Mouse (Mus musculus): ENCODE measurements around the gene Olfr78. TPM values are rescaled to one million over a fixed set of nuclear protein-coding genes. Genes with fewer than 3 reads are reported as not detected.

Olfr78 gene
- total RNA-seq (2014; rRNA removed): 0.78 TPM in 1 of 2 replicates, not detected in the other
- 0.10 and 0.15 TPM in 2 replicates for polyA plus RNA-seq (2015; fragmentation: Nextera tagmentation; extraction: Ambion mirVana)

- H3K27ac ChIP-seq: no peak within 1 kb of the TSS
- ATAC-seq: no peak
Measured at GRCm38 (mm10) chr7:102759266-102759665, at the start of gene Olfr78, which contains the start of gene Olfr560. TSS of gene Olfr78 (minus strand) at chr7:102759471. TSS of gene Olfr560 (minus strand) at chr7:102759366.

GRCm38 (mm10) chr7:102803180-102803579 is 43.9 kb upstream of the Olfr78 start, which contains the start of gene Olfr564:
TSS of gene Olfr564 (plus strand) at chr7:102803480.
- H3K4me2 ChIP-seq (ENCODE audit: low read depth, low read length): no peak within 1 kb of the TSS
- no peaks in the 10 kb centered on the region for H3K4me1 ChIP-seq (ENCODE audit: insufficient read depth, low read length)
- H3K36me3 ChIP-seq (ENCODE audit: insufficient read depth, low read length): no peaks in the 10 kb centered on the region
- DNase-seq (ENCODE audit: low spot score) (no peak), ATAC-seq (no peak)
- no peak within 1 kb of the TSS for H3K27ac ChIP-seq
- H3K4me3 ChIP-seq (ENCODE audit: low read length): no peak within 1 kb of the TSS
- H3K9ac ChIP-seq (replicated peaks; ENCODE audit: low read length): no peak within 1 kb of the TSS
- no peaks in the 10 kb centered on the region for H3K27me3 ChIP-seq (ENCODE audit: insufficient read depth, low read length)
- H3K9me3 ChIP-seq (ENCODE audit: low read length): no peaks in the 10 kb centered on the region
- TF ChIP-seq CTCF (IDR thresholded peaks at IDR 0.05; ENCODE audit: low read depth): no peak

More at GRCm38 (mm10) chr7:102759266-102759665, at the start of gene Olfr78, which contains the start of gene Olfr560:
- no peak within 1 kb of the TSS for H3K4me2 ChIP-seq (ENCODE audit: low read depth, low read length)
- TF ChIP-seq CTCF (IDR thresholded peaks at IDR 0.05; ENCODE audit: low read depth): no peak
- no peaks in the 10 kb centered on the region for H3K9me3 ChIP-seq (ENCODE audit: low read length)
- WGBS: 78% methylated on average over 4 of the region's 4 CpGs
- no peak for DNase-seq (ENCODE audit: low spot score)
- H3K4me3 ChIP-seq (ENCODE audit: low read length): no peak within 1 kb of the TSS
- H3K27me3 ChIP-seq (ENCODE audit: insufficient read depth, low read length): no peaks in the 10 kb centered on the region
- no peaks in the 10 kb centered on the region for H3K4me1 ChIP-seq (ENCODE audit: insufficient read depth, low read length)
- no peaks in the 10 kb centered on the region for H3K36me3 ChIP-seq (ENCODE audit: insufficient read depth, low read length)
- no peak within 1 kb of the TSS for H3K9ac ChIP-seq (replicated peaks; ENCODE audit: low read length)

- no peak for DNase-seq (ENCODE audit: low spot score)
- H3K9me3 ChIP-seq (ENCODE audit: low read length): no peaks in the 10 kb centered on the region
- 67% methylated on average over 2 of the region's 2 CpGs for WGBS
- H3K27ac ChIP-seq: no peak within 1 kb of the TSS
- H3K9ac ChIP-seq (replicated peaks; ENCODE audit: low read length): no peak within 1 kb of the TSS
- H3K4me2 ChIP-seq (ENCODE audit: low read depth, low read length): no peak within 1 kb of the TSS
- H3K27me3 ChIP-seq (ENCODE audit: insufficient read depth, low read length): no peaks in the 10 kb centered on the region
- no peak for ATAC-seq
- no peak for TF ChIP-seq CTCF (IDR thresholded peaks at IDR 0.05; ENCODE audit: low read depth)
- no peaks in the 10 kb centered on the region for H3K36me3 ChIP-seq (ENCODE audit: insufficient read depth, low read length)
- H3K4me1 ChIP-seq (ENCODE audit: insufficient read depth, low read length): no peaks in the 10 kb centered on the region
- H3K4me3 ChIP-seq (ENCODE audit: low read length): no peak within 1 kb of the TSS
Measured at GRCm38 (mm10) chr7:102770921-102771320, 11.7 kb upstream of the Olfr78 start, which contains the start of gene Olfr561. TSS of gene Olfr561 (plus strand) at chr7:102771221.

- H3K9me3 ChIP-seq (ENCODE audit: low read length): no peaks in the 10 kb centered on the region
- no peaks in the 10 kb centered on the region for H3K36me3 ChIP-seq (ENCODE audit: insufficient read depth, low read length)
- DNase-seq (ENCODE audit: low spot score): no peak
- WGBS: 24% methylated on average over 1 of the region's 1 CpGs
- no peak overlapping the region for H3K27ac ChIP-seq
- no peaks in the 10 kb centered on the region for H3K4me1 ChIP-seq (ENCODE audit: insufficient read depth, low read length)
- TF ChIP-seq CTCF (IDR thresholded peaks at IDR 0.05; ENCODE audit: low read depth): no peak; the same call in 1 of the 2 replicates
- no peak overlapping the region for H3K4me2 ChIP-seq (ENCODE audit: low read depth, low read length)
- H3K27me3 ChIP-seq (ENCODE audit: insufficient read depth, low read length): no peaks in the 10 kb centered on the region
- no peak for ATAC-seq
- H3K4me3 ChIP-seq (ENCODE audit: low read length): no peak overlapping the region
- no peak overlapping the region for H3K9ac ChIP-seq (replicated peaks; ENCODE audit: low read length)
Measured at GRCm38 (mm10) chr7:102752086-102752485, 7.2 kb downstream of the Olfr78 start.

GRCm38 (mm10) chr7:102737705-102738104 is 21.6 kb downstream of the Olfr78 start:
- ATAC-seq (no peak), DNase-seq (ENCODE audit: low spot score) (no peak)
- Histone ChIP-seq H3K4me1 (ENCODE audit: insufficient read depth, low read length) (no peaks in the 10 kb centered on the region), H3K36me3 (ENCODE audit: insufficient read depth, low read length) (no peaks in the 10 kb centered on the region), H3K4me3 (ENCODE audit: low read length) (no peak overlapping the region), H3K4me2 (ENCODE audit: low read depth, low read length) (no peak overlapping the region), H3K27ac (no peak overlapping the region), H3K9me3 (ENCODE audit: low read length) (no peaks in the 10 kb centered on the region), H3K9ac (replicated peaks; ENCODE audit: low read length) (no peak overlapping the region), H3K27me3 (ENCODE audit: insufficient read depth, low read length) (no peaks in the 10 kb centered on the region)
- 60% methylated on average over 2 of the region's 2 CpGs for WGBS
- no peak for TF ChIP-seq CTCF (IDR thresholded peaks at IDR 0.05; ENCODE audit: low read depth)

GRCm38 (mm10) chr7:102733793-102734192 is 25.5 kb downstream of the Olfr78 start:
- WGBS: 53% methylated on average over 1 of the region's 1 CpGs
- no peak for DNase-seq (ENCODE audit: low spot score)
- Histone ChIP-seq H3K4me3 (ENCODE audit: low read length) (no peak overlapping the region), H3K27me3 (ENCODE audit: insufficient read depth, low read length) (no peaks in the 10 kb centered on the region), H3K4me1 (ENCODE audit: insufficient read depth, low read length) (no peaks in the 10 kb centered on the region), H3K36me3 (ENCODE audit: insufficient read depth, low read length) (no peaks in the 10 kb centered on the region), H3K4me2 (ENCODE audit: low read depth, low read length) (no peak overlapping the region), H3K9ac (replicated peaks; ENCODE audit: low read length) (no peak overlapping the region), H3K9me3 (ENCODE audit: low read length) (no peaks in the 10 kb centered on the region), H3K27ac (no peak overlapping the region)
- ATAC-seq: no peak; the same call in 1 of the 2 replicates
- TF ChIP-seq CTCF (IDR thresholded peaks at IDR 0.05; ENCODE audit: low read depth): no peak

- DNase-seq (ENCODE audit: low spot score): no peak
- TF ChIP-seq CTCF (IDR thresholded peaks at IDR 0.05; ENCODE audit: low read depth): no peak
- Histone ChIP-seq H3K9me3 (ENCODE audit: low read length) (no peaks in the 10 kb centered on the region), H3K27me3 (ENCODE audit: insufficient read depth, low read length) (no peaks in the 10 kb centered on the region), H3K4me2 (ENCODE audit: low read depth, low read length) (no peak within 1 kb of the TSS), H3K9ac (replicated peaks; ENCODE audit: low read length) (no peak within 1 kb of the TSS), H3K27ac (no peak within 1 kb of the TSS), H3K4me3 (ENCODE audit: low read length) (no peak within 1 kb of the TSS), H3K36me3 (ENCODE audit: insufficient read depth, low read length) (no peaks in the 10 kb centered on the region), H3K4me1 (ENCODE audit: insufficient read depth, low read length) (no peaks in the 10 kb centered on the region)
- ATAC-seq: no peak
Measured at GRCm38 (mm10) chr7:102727391-102727790, 31.9 kb downstream of the Olfr78 start, which contains the start of gene Olfr559. TSS of gene Olfr559 (minus strand) at chr7:102727491.
